Mouse (Mus musculus) heart, postnatal 0 days (tissue): ENCODE measurements at regions not wholly inside any gene's neighbourhood (a gene's known extent, or its start where the extent isn't known, plus 50 kb on each side); places are given as distances from the start of the nearest gene placed in this dataset.

Experiments used
- CTCF ChIP-seq: IDR thresholded peaks from 2 replicates; pipeline ENCODE4 v1.5.1; 2016; ENCODE audit warnings: antibody characterized with exemption, control low read depth, low read depth
- EP300 ChIP-seq: IDR thresholded peaks from 2 replicates; pipeline ENCODE4 v1.6.1; 2016; ENCODE audit warnings: antibody characterized with exemption, low read depth

DNA sequence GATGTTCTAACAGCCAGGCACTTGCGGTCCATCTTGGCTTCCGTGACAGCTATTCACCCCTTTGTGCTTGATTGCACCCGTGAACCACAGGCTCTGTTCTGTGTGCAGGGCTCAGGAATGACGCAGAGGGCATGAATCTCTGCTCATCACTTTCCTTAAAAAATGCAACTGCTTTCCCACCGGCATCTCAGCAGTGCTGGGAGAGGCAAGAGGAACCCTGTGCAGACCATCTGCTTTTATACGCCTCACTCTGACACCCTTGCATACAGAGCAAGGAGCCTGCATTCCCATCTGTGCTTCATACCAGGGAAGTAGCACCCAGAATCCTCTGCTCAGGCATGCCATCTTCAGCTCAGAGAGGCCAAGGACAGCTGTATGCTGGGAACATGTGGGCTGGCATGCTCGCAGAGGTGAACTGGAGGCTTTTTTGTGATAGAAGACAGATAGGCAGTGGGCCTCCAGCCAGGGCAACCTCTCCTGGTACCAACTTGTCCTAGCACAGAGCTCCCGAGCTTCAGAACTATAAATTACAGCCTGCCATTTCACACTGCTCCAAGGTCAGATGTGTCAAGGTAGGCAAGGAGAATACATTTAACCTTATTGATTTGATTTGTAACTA is 121.6 kb downstream of the Polr2m start:
- no peak for TF ChIP-seq CTCF
- no peak for TF ChIP-seq EP300
